Mouse (Mus musculus) frontal cortex, postnatal 14 days (tissue): ENCODE results near the gene Gtf2e1.

Experiments
- DNase-seq, 2 experiments: peaks; one replicate each; pipeline ENCODE4 v3.0.0; 2022; ENCODE audit warnings: low spot score in 2 of 2

Gene Gtf2e1

GRCm38 (mm10) chr16:37478311-37479291 lies 61.0 kb downstream of the Gtf2e1 start:
- DNase-seq: no peak

- DNase-seq: no peak
Measured at GRCm38 (mm10) chr16:37472620-37473312, 66.8 kb downstream of the Gtf2e1 start.

- no peak for DNase-seq
Measured at GRCm38 (mm10) chr16:37469595-37469994, 70.0 kb downstream of the Gtf2e1 start.

GRCm38 (mm10) chr16:37463981-37464380 lies 75.6 kb downstream of the Gtf2e1 start:
- no peak for DNase-seq

GRCm38 (mm10) chr16:37462886-37463285 lies 76.7 kb downstream of the Gtf2e1 start:
- no peak for DNase-seq

- no peak for DNase-seq
Measured at GRCm38 (mm10) chr16:37461601-37462000, 78.0 kb downstream of the Gtf2e1 start.
